Mouse (Mus musculus) liver, embryonic 14.5 days (tissue): ENCODE data around the gene Gramd4.

Source experiments
- CTCF ChIP-seq: IDR thresholded peaks from 2 replicates; pipeline ENCODE4 v1.5.1; 2016; ENCODE audit warnings: antibody characterized with exemption, low read depth, control low read depth
- EP300 ChIP-seq: IDR thresholded peaks from 2 replicates; pipeline ENCODE4 v1.6.1; 2016; ENCODE audit warnings: antibody characterized with exemption, low read depth

GRCm38 (mm10) chr15:86171316-86171715 lies 113.8 kb downstream of the Gramd4 start:
- TF ChIP-seq EP300: no peak
- no peak for TF ChIP-seq CTCF
